Mouse (Mus musculus): ENCODE results near the gene Ccr1l1. TPM values are rescaled to one million over a fixed set of nuclear protein-coding genes. Genes with fewer than 3 reads are reported as not detected.

The Ccr1l1 gene
- polyA plus RNA-seq (2015; fragmentation: Nextera tagmentation; extraction: Ambion mirVana), result not detected in 2 replicates

- no peaks in the 10 kb centered on the region for H3K4me1 ChIP-seq (ENCODE audit: control insufficient read depth, insufficient read depth, low read length)
- H3K9me3 ChIP-seq (replicated peaks; ENCODE audit: control insufficient read depth, low read length), result no peaks in the 10 kb centered on the region
- H3K36me3 ChIP-seq (ENCODE audit: control insufficient read depth, insufficient read depth), result no peaks in the 10 kb centered on the region
- no peak for ATAC-seq (replicated peaks; ENCODE audit: extremely low read depth, insufficient read depth, low FRiP score)
- no peak within 1 kb of the TSS for H3K27ac ChIP-seq (ENCODE audit: low read length)
- WGBS, result 60% methylated on average over 1 of the region's 1 CpGs
- no peak within 1 kb of the TSS for H3K4me2 ChIP-seq (ENCODE audit: low read depth, low read length)
- H3K9ac ChIP-seq (ENCODE audit: low read length), result no peak within 1 kb of the TSS
- H3K4me3 ChIP-seq (ENCODE audit: low read length), result no peak within 1 kb of the TSS
- no peaks in the 10 kb centered on the region for H3K27me3 ChIP-seq (ENCODE audit: control insufficient read depth, insufficient read depth, low read length)
Measured at GRCm38 (mm10) chr9:123978308-123978707, at the start of gene Ccr1l1. TSS of gene Ccr1l1 (minus strand) at chr9:123978408.

DNA sequence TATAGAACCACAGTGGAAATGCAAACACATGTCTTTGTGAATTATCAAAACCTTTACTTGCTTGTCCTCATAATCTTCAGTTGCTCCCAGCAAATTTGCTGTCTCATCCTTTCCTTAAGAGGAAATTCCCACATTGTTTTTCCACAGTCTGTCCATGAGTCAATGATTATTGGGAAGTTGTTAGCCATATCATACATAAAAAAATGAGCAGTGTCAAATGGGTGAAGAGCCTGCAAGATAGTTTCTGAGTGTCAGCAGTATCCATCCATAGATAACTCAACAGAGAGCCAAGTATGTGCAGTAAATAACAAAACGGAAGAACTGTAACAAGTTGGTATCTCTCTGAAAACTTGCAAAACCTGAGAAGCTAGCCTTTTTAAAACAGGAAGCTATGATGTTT, 43.5 kb upstream of the Ccr1l1 start, which contains the start of gene Ccr3:
TSS of gene Ccr3 (plus strand) at position 301 of the 400 bp plus-strand sequence.
- no peak for ATAC-seq (replicated peaks; ENCODE audit: extremely low read depth, insufficient read depth, low FRiP score)
- Histone ChIP-seq H3K4me3 (ENCODE audit: low read length) (no peak within 1 kb of the TSS), H3K36me3 (ENCODE audit: control insufficient read depth, insufficient read depth) (no peaks in the 10 kb centered on the region), H3K9me3 (replicated peaks; ENCODE audit: control insufficient read depth, low read length) (no peaks in the 10 kb centered on the region), H3K4me1 (ENCODE audit: control insufficient read depth, insufficient read depth, low read length) (no peaks in the 10 kb centered on the region), H3K27me3 (ENCODE audit: control insufficient read depth, insufficient read depth, low read length) (no peaks in the 10 kb centered on the region), H3K9ac (ENCODE audit: low read length) (no peak within 1 kb of the TSS), H3K4me2 (ENCODE audit: low read depth, low read length) (no peak within 1 kb of the TSS), H3K27ac (ENCODE audit: low read length) (no peak within 1 kb of the TSS)
- WGBS, result 69% methylated on average over 1 of the region's 1 CpGs

GRCm38 (mm10) chr9:124019887-124020286, 41.7 kb upstream of the Ccr1l1 start:
- Histone ChIP-seq H3K27me3 (ENCODE audit: control insufficient read depth, insufficient read depth, low read length) (no peaks in the 10 kb centered on the region), H3K9ac (ENCODE audit: low read length) (no peak overlapping the region), H3K27ac (ENCODE audit: low read length) (no peak overlapping the region), H3K4me3 (ENCODE audit: low read length) (no peak overlapping the region), H3K4me2 (ENCODE audit: low read depth, low read length) (no peak overlapping the region), H3K9me3 (replicated peaks; ENCODE audit: control insufficient read depth, low read length) (no peaks in the 10 kb centered on the region), H3K4me1 (ENCODE audit: control insufficient read depth, insufficient read depth, low read length) (no peaks in the 10 kb centered on the region), H3K36me3 (ENCODE audit: control insufficient read depth, insufficient read depth) (no peaks in the 10 kb centered on the region)
- 70% methylated on average over 3 of the region's 3 CpGs for WGBS
- ATAC-seq (replicated peaks; ENCODE audit: extremely low read depth, insufficient read depth, low FRiP score), result no peak

DNA sequence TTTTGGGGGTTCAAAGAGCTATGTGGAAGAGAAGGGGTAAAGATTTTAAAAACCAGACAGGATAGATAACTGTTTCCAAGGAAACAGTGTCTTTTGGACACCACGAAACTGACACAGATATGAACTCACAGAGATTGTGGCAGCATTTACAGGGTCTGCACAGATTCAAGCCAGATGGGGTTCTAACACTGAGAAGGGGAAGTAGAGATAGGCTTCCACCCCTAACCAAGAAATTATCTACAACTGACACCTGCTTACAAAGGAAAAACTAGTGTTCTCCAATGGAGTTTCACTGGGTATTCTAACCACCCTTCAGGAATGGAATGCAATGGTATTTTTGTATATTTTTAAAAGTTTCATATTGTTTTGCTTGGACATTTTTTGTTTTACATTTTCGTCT, 37.8 kb upstream of the Ccr1l1 start:
- WGBS, result 47% methylated on average over 2 of the region's 2 CpGs
- no peak overlapping the region for H3K27ac ChIP-seq (ENCODE audit: low read length)
- no peak overlapping the region for H3K4me2 ChIP-seq (ENCODE audit: low read depth, low read length)
- no peaks in the 10 kb centered on the region for H3K36me3 ChIP-seq (ENCODE audit: control insufficient read depth, insufficient read depth)
- H3K4me1 ChIP-seq (ENCODE audit: control insufficient read depth, insufficient read depth, low read length), result no peaks in the 10 kb centered on the region
- no peaks in the 10 kb centered on the region for H3K9me3 ChIP-seq (replicated peaks; ENCODE audit: control insufficient read depth, low read length)
- no peaks in the 10 kb centered on the region for H3K27me3 ChIP-seq (ENCODE audit: control insufficient read depth, insufficient read depth, low read length)
- no peak overlapping the region for H3K4me3 ChIP-seq (ENCODE audit: low read length)
- ATAC-seq (replicated peaks; ENCODE audit: extremely low read depth, insufficient read depth, low FRiP score), result no peak
- H3K9ac ChIP-seq (ENCODE audit: low read length), result no peak overlapping the region

DNA sequence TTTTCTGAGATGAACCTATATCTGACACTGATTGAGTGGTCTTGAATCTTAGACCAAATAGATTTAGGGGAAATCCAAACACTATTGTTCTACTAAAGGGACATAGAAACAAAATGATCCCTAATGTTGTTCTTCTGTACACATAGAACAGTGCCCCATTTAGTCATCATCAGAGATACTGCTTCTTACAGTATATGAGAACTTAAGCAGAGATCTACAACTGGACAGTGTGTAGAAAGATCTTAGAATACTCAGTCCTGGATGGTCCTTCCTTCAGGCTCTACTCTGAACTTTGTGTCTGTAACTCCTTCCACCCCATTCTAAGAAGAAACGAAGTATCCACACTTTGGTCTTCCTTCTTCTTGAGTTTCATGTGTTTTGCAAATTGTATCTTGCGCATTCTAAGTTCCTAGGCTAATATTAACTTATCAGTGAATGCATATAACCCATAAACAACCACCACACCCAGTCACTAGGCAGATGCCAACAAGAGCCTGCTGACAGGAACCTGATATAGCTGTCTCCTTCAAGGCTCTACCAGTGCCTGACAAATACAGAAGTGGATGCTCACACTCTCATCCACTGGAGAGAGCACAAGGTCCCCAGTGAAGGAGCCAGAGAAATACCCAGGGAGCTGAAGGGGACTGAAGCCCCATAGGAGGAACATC, 36.9 kb upstream of the Ccr1l1 start:
- 67% methylated on average over 2 of the region's 2 CpGs for WGBS
- Histone ChIP-seq H3K36me3 (ENCODE audit: control insufficient read depth, insufficient read depth) (no peaks in the 10 kb centered on the region), H3K4me1 (ENCODE audit: control insufficient read depth, insufficient read depth, low read length) (no peaks in the 10 kb centered on the region), H3K4me3 (ENCODE audit: low read length) (no peak overlapping the region), H3K4me2 (ENCODE audit: low read depth, low read length) (no peak overlapping the region), H3K27ac (ENCODE audit: low read length) (no peak overlapping the region), H3K27me3 (ENCODE audit: control insufficient read depth, insufficient read depth, low read length) (no peaks in the 10 kb centered on the region), H3K9me3 (replicated peaks; ENCODE audit: control insufficient read depth, low read length) (no peaks in the 10 kb centered on the region), H3K9ac (ENCODE audit: low read length) (no peak overlapping the region)
- no peak for ATAC-seq (replicated peaks; ENCODE audit: extremely low read depth, insufficient read depth, low FRiP score)

DNA sequence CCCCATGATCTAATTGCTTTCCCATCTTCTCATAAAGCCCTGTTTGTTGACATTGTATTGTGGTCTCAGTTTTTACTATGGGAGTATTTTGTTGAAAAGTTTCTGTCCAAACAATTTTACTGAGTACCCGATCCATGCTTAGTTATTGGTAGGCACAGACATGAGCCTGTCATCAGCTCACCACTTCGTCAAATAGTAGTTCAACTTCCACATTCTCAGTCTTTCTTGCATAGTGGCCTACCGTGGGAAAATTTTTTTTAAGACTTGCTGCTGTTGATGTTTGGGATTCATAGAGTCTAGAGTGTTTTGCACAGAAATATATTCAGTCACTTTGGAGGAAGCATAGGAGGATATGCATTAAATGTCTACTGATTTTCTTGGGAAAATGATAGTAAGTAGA, 35.1 kb upstream of the Ccr1l1 start:
- Histone ChIP-seq H3K27ac (ENCODE audit: low read length) (no peak overlapping the region), H3K36me3 (ENCODE audit: control insufficient read depth, insufficient read depth) (no peaks in the 10 kb centered on the region), H3K27me3 (ENCODE audit: control insufficient read depth, insufficient read depth, low read length) (no peaks in the 10 kb centered on the region), H3K9me3 (replicated peaks; ENCODE audit: control insufficient read depth, low read length) (no peaks in the 10 kb centered on the region), H3K4me3 (ENCODE audit: low read length) (no peak overlapping the region), H3K4me2 (ENCODE audit: low read depth, low read length) (no peak overlapping the region), H3K4me1 (ENCODE audit: control insufficient read depth, insufficient read depth, low read length) (no peaks in the 10 kb centered on the region), H3K9ac (ENCODE audit: low read length) (no peak overlapping the region)
- WGBS, result 71% methylated on average over 3 of the region's 3 CpGs
- no peak for ATAC-seq (replicated peaks; ENCODE audit: extremely low read depth, insufficient read depth, low FRiP score)

GRCm38 (mm10) chr9:124012691-124013090, 34.5 kb upstream of the Ccr1l1 start:
- no peaks in the 10 kb centered on the region for H3K27me3 ChIP-seq (ENCODE audit: control insufficient read depth, insufficient read depth, low read length)
- H3K4me1 ChIP-seq (ENCODE audit: control insufficient read depth, insufficient read depth, low read length), result no peaks in the 10 kb centered on the region
- no peaks in the 10 kb centered on the region for H3K9me3 ChIP-seq (replicated peaks; ENCODE audit: control insufficient read depth, low read length)
- no peak overlapping the region for H3K27ac ChIP-seq (ENCODE audit: low read length)
- WGBS, result 51% methylated on average over 2 of the region's 2 CpGs
- ATAC-seq (replicated peaks; ENCODE audit: extremely low read depth, insufficient read depth, low FRiP score), result no peak
- H3K4me3 ChIP-seq (ENCODE audit: low read length), result no peak overlapping the region
- H3K4me2 ChIP-seq (ENCODE audit: low read depth, low read length), result no peak overlapping the region
- no peak overlapping the region for H3K9ac ChIP-seq (ENCODE audit: low read length)
- no peaks in the 10 kb centered on the region for H3K36me3 ChIP-seq (ENCODE audit: control insufficient read depth, insufficient read depth)

DNA sequence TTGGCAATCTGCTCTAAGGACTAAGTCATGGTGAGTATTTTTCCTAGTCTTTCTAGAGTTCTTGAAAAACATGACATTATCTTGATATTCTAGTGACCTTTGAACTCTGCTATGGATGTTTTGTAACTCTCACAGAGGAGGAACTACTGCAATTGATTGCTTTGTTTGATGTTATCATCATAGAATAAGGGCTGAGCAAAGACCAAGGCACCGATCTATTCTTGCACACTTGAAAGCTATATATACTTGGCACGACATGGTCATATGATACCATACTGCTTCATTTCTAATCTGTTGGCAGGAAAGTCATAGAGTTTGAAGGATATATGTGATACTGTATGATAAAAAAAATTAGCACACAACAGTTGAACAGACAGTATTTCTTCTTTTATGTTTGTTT, 21.6 kb upstream of the Ccr1l1 start:
- Histone ChIP-seq H3K4me1 (ENCODE audit: control insufficient read depth, insufficient read depth, low read length) (no peaks in the 10 kb centered on the region), H3K4me3 (ENCODE audit: low read length) (no peak overlapping the region), H3K4me2 (ENCODE audit: low read depth, low read length) (no peak overlapping the region), H3K27ac (ENCODE audit: low read length) (no peak overlapping the region), H3K9ac (ENCODE audit: low read length) (no peak overlapping the region), H3K27me3 (ENCODE audit: control insufficient read depth, insufficient read depth, low read length) (no peaks in the 10 kb centered on the region), H3K36me3 (ENCODE audit: control insufficient read depth, insufficient read depth) (no peaks in the 10 kb centered on the region), H3K9me3 (replicated peaks; ENCODE audit: control insufficient read depth, low read length) (no peaks in the 10 kb centered on the region)
- 73% methylated on average over 2 of the region's 2 CpGs for WGBS
- ATAC-seq (replicated peaks; ENCODE audit: extremely low read depth, insufficient read depth, low FRiP score), result no peak

GRCm38 (mm10) chr9:123997719-123998118, 19.5 kb upstream of the Ccr1l1 start:
- no peak overlapping the region for H3K9ac ChIP-seq (ENCODE audit: low read length)
- no peak overlapping the region for H3K4me2 ChIP-seq (ENCODE audit: low read depth, low read length)
- WGBS, result 52% methylated on average over 3 of the region's 3 CpGs
- H3K9me3 ChIP-seq (replicated peaks; ENCODE audit: control insufficient read depth, low read length), result no peaks in the 10 kb centered on the region
- H3K4me1 ChIP-seq (ENCODE audit: control insufficient read depth, insufficient read depth, low read length), result no peaks in the 10 kb centered on the region
- H3K27me3 ChIP-seq (ENCODE audit: control insufficient read depth, insufficient read depth, low read length), result no peaks in the 10 kb centered on the region
- H3K4me3 ChIP-seq (ENCODE audit: low read length), result no peak overlapping the region
- no peaks in the 10 kb centered on the region for H3K36me3 ChIP-seq (ENCODE audit: control insufficient read depth, insufficient read depth)
- H3K27ac ChIP-seq (ENCODE audit: low read length), result no peak overlapping the region
- no peak for ATAC-seq (replicated peaks; ENCODE audit: extremely low read depth, insufficient read depth, low FRiP score)
